Mouse (Mus musculus) thymus, adult 2 months (tissue): ENCODE measurements around the gene Rasl11b. TPM values are rescaled to one million over a fixed set of nuclear protein-coding genes. Genes with fewer than 3 reads are reported as not detected.

Experiments
- DNase-seq: peaks from one replicate; pipeline ENCODE4 v3.0.0; 2021
- H3K27ac ChIP-seq: fragments of 200-500 bp; 2 replicates; pipeline ENCODE4 v1.5.1; 2012; ENCODE audit warnings: low read length, control low read depth; ENCODE audit not compliant: control insufficient read depth, insufficient read depth
- H3K27me3 ChIP-seq: fragments of 200-500 bp; 2 replicates; pipeline ENCODE4 v1.6.1; 2012; ENCODE audit warnings: mild to moderate bottlenecking, low read length, moderate library complexity, mixed read lengths; ENCODE audit not compliant: control insufficient read depth, insufficient read depth
- H3K36me3 ChIP-seq: fragments of 200-500 bp; 2 replicates; pipeline ENCODE4 v1.6.1; 2012; ENCODE audit warnings: mild to moderate bottlenecking, low read length, moderate library complexity; ENCODE audit not compliant: control insufficient read depth, insufficient read depth
- H3K4me1 ChIP-seq: fragments of 200-500 bp; replicated peaks from 2 replicates; pipeline ENCODE4 v1.6.1; 2012; ENCODE audit warnings: low read length; ENCODE audit not compliant: control insufficient read depth, insufficient read depth
- H3K4me3 ChIP-seq: fragments of 200-500 bp; 2 replicates; pipeline ENCODE4 v1.5.1; 2012; ENCODE audit warnings: mild to moderate bottlenecking, low read length, control low read depth, moderate library complexity; ENCODE audit not compliant: control insufficient read depth, insufficient read depth
- CTCF ChIP-seq: fragments of 200-500 bp; IDR thresholded peaks from 2 replicates; pipeline ENCODE4 v1.5.1; 2012; ENCODE audit warnings: mild to moderate bottlenecking, control low read depth, low read length, moderate library complexity, borderline replicate concordance; ENCODE audit not compliant: control insufficient read depth, poor library complexity, insufficient read depth; ENCODE audit errors: extremely low read depth
- POLR2A ChIP-seq: fragments of 200-500 bp; IDR thresholded peaks from 2 replicates; pipeline ENCODE4 v1.6.1; 2012; ENCODE audit warnings: mild to moderate bottlenecking, low read length, control low read depth, moderate library complexity; ENCODE audit not compliant: control insufficient read depth, poor library complexity, insufficient read depth; ENCODE audit errors: extremely low read depth
- WGBS: fragments of 180-500 bp; shearing (Covaris S2); methylation state at CpG from one replicate; pipeline ENCODE4 v1.1.7; 2018; 5-methylcytosine and 5-hydroxymethylcytosine counted together
- polyA plus RNA-seq: library from polyadenylated mRNA; depleted of rRNA; stranded (reverse); fragments of >200 nt; gene quantifications from 2 replicates; pipeline ENCODE4 v1.2.3, GENCODE M21; 2012

The Rasl11b gene
- polyA plus RNA-seq, 1 experiment: 33.9 TPM

DNA sequence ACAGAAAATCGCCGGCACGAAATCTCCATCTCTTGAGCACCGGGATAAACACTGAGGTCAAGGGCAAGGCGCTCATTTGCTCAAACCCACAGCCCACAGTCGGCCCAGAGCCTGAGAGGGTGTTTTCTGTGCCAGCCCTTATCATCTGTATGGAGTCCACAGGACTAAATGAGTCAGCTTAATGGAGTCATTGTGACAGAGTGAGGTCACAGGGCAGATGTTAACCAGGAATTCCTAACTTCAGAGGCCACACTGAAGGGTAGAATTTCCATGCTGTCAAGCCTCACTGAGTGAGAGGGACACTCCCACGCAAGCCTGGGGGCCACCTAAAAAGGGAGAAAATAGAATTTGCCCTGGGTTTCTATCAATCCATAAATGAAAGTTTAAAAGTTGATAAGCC, 35.2 kb upstream of the Rasl11b start:
- TF ChIP-seq POLR2A: no peak
- no peak for TF ChIP-seq CTCF
- H3K4me3 ChIP-seq: no peak overlapping the region
- WGBS: 91% methylated on average over 7 of the region's 7 CpGs
- DNase-seq: no peak
- H3K36me3 ChIP-seq: no peaks in the 10 kb centered on the region
- H3K27ac ChIP-seq: no peak overlapping the region
- H3K4me1 ChIP-seq: no peaks in the 10 kb centered on the region
- H3K27me3 ChIP-seq: no peaks in the 10 kb centered on the region

DNA sequence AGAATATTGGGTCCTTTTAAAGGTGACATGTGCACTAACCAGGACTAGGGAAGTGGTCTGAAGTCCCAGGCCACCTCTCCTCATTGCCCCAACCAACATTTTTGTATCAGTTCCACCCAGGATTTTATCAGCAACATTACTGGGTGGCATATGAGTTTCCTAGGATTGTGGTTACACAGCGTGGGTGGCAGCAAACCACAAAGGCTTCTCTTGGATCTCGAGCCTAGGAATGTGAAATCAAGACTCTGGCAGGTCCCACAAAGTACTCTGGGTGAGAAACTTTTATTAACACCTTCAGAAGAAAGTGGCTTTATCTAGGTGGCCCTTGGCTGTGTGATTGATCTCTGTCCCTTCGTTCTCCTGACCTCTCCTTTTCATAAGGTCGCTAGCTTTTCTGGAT, 34.7 kb upstream of the Rasl11b start:
- H3K4me3 ChIP-seq: no peak overlapping the region
- H3K27ac ChIP-seq: no peak overlapping the region
- H3K36me3 ChIP-seq: no peaks in the 10 kb centered on the region
- TF ChIP-seq CTCF: no peak
- no peak for TF ChIP-seq POLR2A
- H3K27me3 ChIP-seq: no peaks in the 10 kb centered on the region
- no peak for DNase-seq
- H3K4me1 ChIP-seq: no peaks in the 10 kb centered on the region
- 62% methylated on average over 4 of the region's 4 CpGs for WGBS

DNA sequence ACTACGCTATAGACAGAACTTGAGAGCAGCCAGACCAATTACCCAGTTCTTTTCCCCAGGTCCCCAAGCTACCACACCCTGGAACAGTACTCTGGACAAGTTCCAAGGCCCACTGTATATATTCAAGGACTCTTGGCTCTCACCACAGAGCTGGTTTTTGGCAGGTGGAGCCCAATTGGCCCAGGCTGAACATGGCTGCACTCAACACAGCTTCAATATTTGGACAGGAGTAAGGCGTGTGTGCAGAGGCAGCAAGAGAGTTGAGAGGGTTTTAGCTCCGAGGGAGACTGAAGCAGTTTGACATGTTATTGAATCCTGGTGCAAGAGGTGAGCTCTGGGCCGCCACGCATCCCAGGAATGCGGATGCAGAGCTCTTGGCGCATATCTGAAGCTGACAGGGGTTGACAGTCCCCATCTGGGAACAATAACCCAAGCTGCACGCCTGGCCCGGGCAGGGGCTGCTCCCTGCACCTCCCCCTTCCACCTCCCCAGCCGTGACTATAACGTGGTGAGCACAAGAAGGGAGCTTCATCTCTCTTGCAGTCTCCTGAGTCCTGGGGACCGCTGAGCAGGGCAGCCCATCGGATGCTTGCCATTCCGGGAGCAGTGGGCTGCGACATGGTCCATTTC, 33.7 kb upstream of the Rasl11b start:
- Histone ChIP-seq H3K4me1 (no peaks in the 10 kb centered on the region), H3K27me3 (no peaks in the 10 kb centered on the region), H3K4me3 (no peak overlapping the region), H3K27ac (no peak overlapping the region), H3K36me3 (no peaks in the 10 kb centered on the region)
- TF ChIP-seq POLR2A: no peak
- TF ChIP-seq CTCF: no peak
- 91% methylated on average over 15 of the region's 15 CpGs for WGBS
- no peak for DNase-seq

DNA sequence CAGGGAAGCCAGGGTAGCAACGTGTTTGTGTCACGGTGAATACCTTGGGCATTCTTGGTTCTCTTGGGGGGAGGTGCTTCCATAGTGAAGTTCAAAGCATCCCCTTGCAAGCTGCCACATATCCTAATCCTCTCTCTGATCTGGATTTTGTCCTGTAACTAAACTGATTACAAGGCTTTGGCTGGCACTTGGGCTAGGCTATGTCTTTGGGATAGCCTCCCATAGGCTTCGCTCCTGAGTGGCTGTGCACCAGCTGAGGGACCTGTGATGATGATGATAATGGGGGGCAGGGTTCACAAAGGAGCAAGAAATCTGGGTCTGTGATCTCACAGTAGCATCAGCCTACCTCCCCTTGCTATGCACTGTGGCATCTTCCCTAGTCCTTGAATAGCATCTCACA, 33.1 kb upstream of the Rasl11b start:
- Histone ChIP-seq H3K4me1 (no peaks in the 10 kb centered on the region), H3K36me3 (no peaks in the 10 kb centered on the region), H3K4me3 (no peak overlapping the region), H3K27me3 (no peaks in the 10 kb centered on the region), H3K27ac (no peak overlapping the region)
- WGBS: 96% methylated on average over 3 of the region's 3 CpGs
- TF ChIP-seq POLR2A (no peak), CTCF (no peak)
- DNase-seq: no peak

DNA sequence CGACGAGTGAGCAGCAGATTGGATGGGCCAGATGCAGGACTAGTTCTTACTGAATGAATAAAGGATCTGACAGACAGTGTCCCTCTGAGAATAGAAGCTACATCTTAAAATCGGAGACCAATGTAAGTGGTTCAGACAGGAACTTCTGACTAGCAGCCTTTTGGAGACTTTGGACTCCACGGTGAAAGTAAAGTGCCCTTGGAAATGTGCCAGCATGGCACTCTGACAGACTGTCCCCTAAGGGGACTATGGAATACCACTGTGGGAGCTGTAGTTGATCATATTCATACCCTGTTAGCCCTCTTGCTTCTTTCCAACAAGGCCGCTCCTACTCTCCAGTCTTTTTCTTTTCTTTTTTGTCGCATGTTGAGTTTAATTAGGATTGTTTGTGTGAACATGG, 31.9 kb upstream of the Rasl11b start:
- Histone ChIP-seq H3K27me3 (no peaks in the 10 kb centered on the region), H3K36me3 (no peaks in the 10 kb centered on the region), H3K4me3 (no peak overlapping the region), H3K4me1 (no peaks in the 10 kb centered on the region), H3K27ac (no peak overlapping the region)
- 92% methylated on average over 6 of the region's 6 CpGs for WGBS
- DNase-seq: no peak
- TF ChIP-seq CTCF: no peak
- no peak for TF ChIP-seq POLR2A

DNA sequence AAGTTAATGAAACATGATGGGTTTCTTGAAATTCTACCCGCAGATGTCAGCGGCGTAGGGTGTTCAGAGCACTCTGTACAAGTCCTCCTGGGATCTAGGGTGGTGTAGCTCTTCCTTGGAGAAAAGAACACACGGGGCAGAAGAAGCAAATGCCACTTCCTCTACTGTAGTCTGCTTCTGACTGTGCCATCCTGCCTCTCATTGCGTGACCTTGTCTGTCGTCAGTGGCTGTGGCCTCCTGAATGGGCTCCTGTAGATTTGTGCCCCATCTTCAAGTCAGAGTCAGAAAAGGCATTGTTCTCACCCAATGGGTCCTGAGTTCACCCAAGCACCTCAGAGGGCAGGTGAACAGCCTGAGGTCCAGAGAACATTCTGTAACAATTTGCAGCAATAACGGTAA, 30.5 kb upstream of the Rasl11b start:
- no peaks in the 10 kb centered on the region for H3K36me3 ChIP-seq
- no peak overlapping the region for H3K27ac ChIP-seq
- H3K4me3 ChIP-seq: no peak overlapping the region
- H3K4me1 ChIP-seq: no peaks in the 10 kb centered on the region
- DNase-seq: no peak
- TF ChIP-seq CTCF (no peak), POLR2A (no peak)
- 70% methylated on average over 7 of the region's 7 CpGs for WGBS
- no peaks in the 10 kb centered on the region; the same call in 1 of the 2 replicates for H3K27me3 ChIP-seq

DNA sequence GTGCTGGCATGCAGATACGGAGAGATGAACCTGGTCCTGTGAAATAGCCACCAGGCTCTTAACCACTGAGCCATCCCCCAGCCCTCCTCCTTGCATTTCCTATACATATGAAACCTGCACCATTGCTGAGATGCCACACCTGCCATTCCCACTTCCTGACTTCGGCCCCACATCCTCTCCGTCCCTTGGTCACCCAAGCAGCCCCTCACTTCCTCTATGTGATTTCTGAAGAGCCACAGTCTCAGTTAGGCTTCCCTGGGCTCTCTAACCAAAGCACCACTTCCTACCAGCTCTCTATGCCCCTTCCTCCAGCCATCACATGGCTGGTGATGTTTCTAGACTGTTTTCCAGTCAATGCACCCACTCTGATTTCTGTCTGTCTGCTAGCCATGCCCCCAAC, 28.4 kb upstream of the Rasl11b start:
- H3K4me3 ChIP-seq: no peak overlapping the region
- TF ChIP-seq POLR2A (no peak), CTCF (no peak)
- no peak overlapping the region for H3K27ac ChIP-seq
- H3K4me1 ChIP-seq: no peaks in the 10 kb centered on the region
- H3K36me3 ChIP-seq: no peaks in the 10 kb centered on the region
- 16% methylated on average over 3 of the region's 3 CpGs for WGBS
- DNase-seq: no peak
- no peaks in the 10 kb centered on the region; the same call in 1 of the 2 replicates for H3K27me3 ChIP-seq
